Mouse (Mus musculus) ZHBTc4 (cell line): ENCODE results near the gene Nploc4.
A peak's percentile ranks its signal among the peaks of the same experiment; 100 is the strongest.

Experiments used
- DNase-seq: peaks from one replicate; pipeline ENCODE4 v3.0.0-alpha.2; 2011; ENCODE audit warnings: low read depth, low spot score

Gene Nploc4

GRCm38 (mm10) chr11:120341661-120342060 is 95.8 kb downstream of the Nploc4 start:
- peak; percentile 33 for DNase-seq

GRCm38 (mm10) chr11:120339978-120340513 is 97.5 kb downstream of the Nploc4 start:
- DNase-seq: peak; percentile 46

- no peak for DNase-seq
Measured at GRCm38 (mm10) chr11:120338786-120339185, 98.7 kb downstream of the Nploc4 start.

- peak; percentile 36 for DNase-seq
Measured at GRCm38 (mm10) chr11:120337447-120337846, 100.1 kb downstream of the Nploc4 start.

GRCm38 (mm10) chr11:120335431-120336021 is 102.0 kb downstream of the Nploc4 start:
- DNase-seq: no peak
